Mouse (Mus musculus) erythroid progenitor cell, adult 5-6 weeks (primary cell): ENCODE data around the gene Plagl1. TPM values are rescaled to one million over a fixed set of nuclear protein-coding genes. Genes with fewer than 3 reads are reported as not detected.

Source experiments
- ATAC-seq: replicated peaks from 2 replicates; pipeline ENCODE4 v1.8.0; 2016; ENCODE audit warnings: moderate number of reproducible peaks, mild to moderate bottlenecking, moderate TSS enrichment, inconsistent platforms; ENCODE audit not compliant: poor library complexity, low FRiP score, severe bottlenecking
- total RNA-seq, 2 experiments: library from RNA; stranded (forward) in 1 of 2; stranded (reverse) in 1 of 2; fragments of 150-400 nt in 1 of 2; fragments of 186-747, 209-891 nt in 1 of 2; gene quantifications; 2 replicates each; pipeline versions ENCODE4 v1.2.3 to v1.2.4; 2015 to 2017; ENCODE audit warnings: low replicate concordance in 2 of 2

Plagl1 gene
- total RNA-seq, 2 experiments from 2014 or later: not detected

- no peak for ATAC-seq
These were observed 119.9 kb downstream of the Plagl1 start for GRCm38 (mm10) chr10:13180211-13180610.

Other genes with a start within 250 kb of the Plagl1 start
- gene Utrn, start 191.1 kb upstream of the Plagl1 start, total RNA-seq (2015; ENCODE audit: low replicate concordance): 8.3 and 23.5 TPM in 2 replicates
- 6.3 and 11.8 TPM in 2 replicates for gene Utrn, start 191.1 kb upstream of the Plagl1 start, total RNA-seq (2017; ENCODE audit: low replicate concordance)
- gene Stx11, start 96.2 kb upstream of the Plagl1 start, total RNA-seq (2015; ENCODE audit: low replicate concordance): 5.9 and 11.5 TPM in 2 replicates
- gene Stx11, start 96.2 kb upstream of the Plagl1 start, total RNA-seq (2017; ENCODE audit: low replicate concordance): 6.9 and 10.2 TPM in 2 replicates
- 4.7 and 6.7 TPM in 2 replicates for gene Sf3b5, start 55.2 kb upstream of the Plagl1 start, total RNA-seq (2015; ENCODE audit: low replicate concordance)
- 3.7 and 5.6 TPM in 2 replicates for gene Sf3b5, start 55.2 kb upstream of the Plagl1 start, total RNA-seq (2017; ENCODE audit: low replicate concordance)
- not detected in 2 replicates for gene Zc2hc1b, start 117.5 kb downstream of the Plagl1 start, total RNA-seq (2015; ENCODE audit: low replicate concordance)
- not detected in 2 replicates for gene Zc2hc1b, start 117.5 kb downstream of the Plagl1 start, total RNA-seq (2017; ENCODE audit: low replicate concordance)
- 10.1 and 22.7 TPM in 2 replicates for gene Ltv1, start 132.7 kb downstream of the Plagl1 start, total RNA-seq (2015; ENCODE audit: low replicate concordance)
- 6.0 and 6.8 TPM in 2 replicates for gene Ltv1, start 132.7 kb downstream of the Plagl1 start, total RNA-seq (2017; ENCODE audit: low replicate concordance)